Comparison of ENCODE assay signal across 30 mouse cellular contexts in genomic region chr15:77741556-77741955, GRCm38 (mm10). TPM values are rescaled to one million over a fixed set of nuclear protein-coding genes. Genes with fewer than 3 reads are reported as not detected.
"Had no signal": no experiment of that assay in that cellular context is flagged by ENCODE, and none has a peak within 500 bp of the region (broad histone marks: within the 10 kb centered on the region; RNA-seq: fewer than 3 reads in every experiment).

No protein-coding gene starts in this region.

RNA-seq across cellular contexts. Expression of gene Apol9b, which starts 12.7 kb away (rescaled TPM):
- total RNA-seq: gastrocnemius, adult 2 months; gastrocnemius, postnatal 10 days; gastrocnemius, postnatal 25 days; gastrocnemius, postnatal 4 days; granulocyte monocyte progenitor cell, adult 5-6 weeks; heart, adult 2 months; heart, postnatal 10 days; heart, postnatal 25 days; layer of hippocampus, adult 18-20 months; layer of hippocampus, adult 8-10 months; layer of hippocampus, postnatal 14 days; layer of hippocampus, postnatal 36 days; left cerebral cortex, adult 18-20 months; left cerebral cortex, adult 8-10 months; left cerebral cortex, postnatal 25 days had no signal
- polyA plus RNA-seq: heart, embryonic 14.5 days; hindbrain, embryonic 10.5 days; hindbrain, embryonic 12.5 days; kidney, embryonic 15.5 days; limb, embryonic 11.5 days; limb, embryonic 13.5 days; liver, embryonic 11.5 days; liver, embryonic 13.5 days had no signal

RNA-seq across cellular contexts. Expression of gene Apol8, which starts 15.2 kb away (rescaled TPM):
- total RNA-seq: granulocyte monocyte progenitor cell, adult 5-6 weeks; heart, postnatal 10 days; heart, postnatal 25 days had no signal
- polyA plus RNA-seq: heart, adult 2 months; heart, embryonic 14.5 days; hindbrain, embryonic 14.5 days; kidney, postnatal 0 days; large intestine, adult 2 months; limb, embryonic 11.5 days; limb, embryonic 13.5 days had no signal

RNA-seq across cellular contexts. Expression of gene Apol7e, which starts 42.9 kb away (rescaled TPM):
- total RNA-seq: gastrocnemius, adult 2 months; gastrocnemius, postnatal 10 days; heart, postnatal 25 days; layer of hippocampus, adult 18-20 months; layer of hippocampus, adult 8-10 months; layer of hippocampus, postnatal 14 days; layer of hippocampus, postnatal 36 days; left cerebral cortex, adult 18-20 months; left cerebral cortex, adult 8-10 months; left cerebral cortex, postnatal 10 days; left cerebral cortex, postnatal 4 days had no signal
- polyA plus RNA-seq: heart, embryonic 12.5 days; hindbrain, embryonic 10.5 days; hindbrain, embryonic 12.5 days; hindbrain, embryonic 14.5 days; hindbrain, embryonic 16.5 days; kidney, embryonic 15.5 days; kidney, postnatal 0 days; limb, embryonic 11.5 days; limb, embryonic 13.5 days; liver, embryonic 11.5 days; liver, embryonic 13.5 days had no signal
